Mouse (Mus musculus) embryonic facial prominence, embryonic 11.5 days (tissue): ENCODE measurements around the gene Cx3cr1. TPM values are rescaled to one million over a fixed set of nuclear protein-coding genes. Genes with fewer than 3 reads are reported as not detected.

Experiments
- ATAC-seq: fragments of 200-750 bp; cut with Nextera tagmentation; replicated peaks from 2 replicates; pipeline ENCODE4 v1.8.0; 2017; ENCODE audit warnings: low read depth; ENCODE audit not compliant: insufficient number of reproducible peaks, low FRiP score, low TSS enrichment
- DNase-seq: peaks from one replicate; pipeline ENCODE4 v3.0.0-alpha.2; 2015; ENCODE audit warnings: low spot score
- H3K27ac ChIP-seq: fragments of 300-500 bp; sonication (generic); replicated peaks from 2 replicates; pipeline ENCODE4 v1.5.1; 2014; ENCODE audit warnings: mild to moderate bottlenecking, low read depth, low read length, control low read depth
- H3K27me3 ChIP-seq: fragments of 300-500 bp; sonication (generic); 2 replicates; pipeline ENCODE4 v1.6.1; 2014; ENCODE audit warnings: mild to moderate bottlenecking, low read length, moderate library complexity, mixed read lengths; ENCODE audit not compliant: control insufficient read depth, insufficient read depth
- H3K36me3 ChIP-seq: fragments of 300-500 bp; sonication (generic); replicated peaks from 2 replicates; pipeline ENCODE4 v1.6.1; 2014; ENCODE audit warnings: low read depth, mild to moderate bottlenecking, low read length, moderate library complexity, mixed read lengths; ENCODE audit not compliant: control insufficient read depth, insufficient read depth
- H3K4me1 ChIP-seq: fragments of 300-500 bp; sonication (generic); 2 replicates; pipeline ENCODE4 v1.6.1; 2014; ENCODE audit warnings: low read length, mixed read lengths; ENCODE audit not compliant: control insufficient read depth, insufficient read depth
- H3K4me2 ChIP-seq: fragments of 300-500 bp; sonication (generic); 2 replicates; pipeline ENCODE4 v1.6.1; 2014; ENCODE audit warnings: low read depth, mild to moderate bottlenecking, control low read depth, low read length, moderate library complexity
- H3K4me3 ChIP-seq: fragments of 300-500 bp; sonication (generic); 2 replicates; pipeline ENCODE4 v1.5.1; 2014; ENCODE audit warnings: low read depth, low read length, control low read depth
- H3K9ac ChIP-seq: fragments of 300-500 bp; sonication (generic); replicated peaks from 2 replicates; pipeline ENCODE4 v1.6.1; 2014; ENCODE audit warnings: mild to moderate bottlenecking, control low read depth, low read length
- H3K9me3 ChIP-seq: fragments of 300-500 bp; sonication (generic); replicated peaks from 2 replicates; pipeline ENCODE4 v1.6.1; 2016; ENCODE audit warnings: mild to moderate bottlenecking, low read length, inconsistent platforms, mixed read lengths; ENCODE audit not compliant: control insufficient read depth
- WGBS: fragments of 180-500 bp; shearing (Covaris S2); extraction: QIAGEN DNeasy Blood & Tissue Kit; methylation state at CpG from one replicate; pipeline ENCODE4 v1.1.7; 2014; 5-methylcytosine and 5-hydroxymethylcytosine counted together
- polyA plus RNA-seq: library from polyadenylated mRNA; unstranded; fragments of >200 nt; fragmentation: Nextera tagmentation; extraction: Ambion mirVana; gene quantifications from 2 replicates; pipeline ENCODE4 v1.2.1, GENCODE M21; 2014

Gene Cx3cr1
- polyA plus RNA-seq, 1 experiment from 2014 or later = 2.4 TPM

- peak; percentile 54 for DNase-seq
- 59% methylated on average over 10 of the region's 10 CpGs for WGBS
- Histone ChIP-seq H3K4me3 (no peak overlapping the region), H3K9ac (no peak overlapping the region), H3K27ac (0 out of 2 replicates have a peak overlapping the region, but pooled peaks have one; percentile 35), H3K4me1 (peaks cover 23% of the 10 kb centered on the region), H3K9me3 (no peaks in the 10 kb centered on the region), H3K27me3 (no peaks in the 10 kb centered on the region), H3K4me2 (peak overlapping the region; percentile 23; the same call in 1 of the 2 replicates), H3K36me3 (no peaks in the 10 kb centered on the region)
- no peak for ATAC-seq
These were observed 83.7 kb downstream of the Cx3cr1 start for GRCm38 (mm10) chr9:119985881-119986574.

GRCm38 (mm10) chr9:119984536-119985011 is 85.1 kb downstream of the Cx3cr1 start, which contains the start of gene Csrnp1:
Gene Csrnp1, minus strand, starts transcription at chr9:119984658.
- Histone ChIP-seq H3K4me2 (peak within 1 kb of the TSS; percentile 95), H3K4me3 (peak within 1 kb of the TSS; percentile 65), H3K27ac (0 out of 2 replicates have a peak within 1 kb of the TSS, but pooled peaks have one; percentile 28), H3K9ac (peak within 1 kb of the TSS; percentile 62), H3K4me1 (peaks cover 27% of the 10 kb centered on the region), H3K9me3 (no peaks in the 10 kb centered on the region), H3K36me3 (no peaks in the 10 kb centered on the region), H3K27me3 (no peaks in the 10 kb centered on the region)
- no peak for ATAC-seq
- DNase-seq = no peak
- 5% methylated on average over 14 of the region's 14 CpGs for WGBS

GRCm38 (mm10) chr9:119983585-119984535 is 85.8 kb downstream of the Cx3cr1 start:
- H3K27me3 ChIP-seq = no peaks in the 10 kb centered on the region
- no peaks in the 10 kb centered on the region for H3K9me3 ChIP-seq
- ATAC-seq (peak; percentile 49), DNase-seq (peak; percentile 85)
- 0 out of 2 replicates have a peak overlapping the region, but pooled peaks have one; percentile 28 for H3K27ac ChIP-seq
- H3K4me3 ChIP-seq = peak overlapping the region; percentile 65
- WGBS = under 1% methylated on average over 69 of the region's 79 CpGs
- H3K9ac ChIP-seq = peak overlapping the region; percentile 62
- H3K4me2 ChIP-seq = peak overlapping the region; percentile 95
- H3K4me1 ChIP-seq = peaks cover 27% of the 10 kb centered on the region
- H3K36me3 ChIP-seq = no peaks in the 10 kb centered on the region

- peaks cover 30% of the 10 kb centered on the region for H3K4me1 ChIP-seq
- H3K4me3 ChIP-seq = peak overlapping the region; percentile 65
- DNase-seq = no peak
- H3K27me3 ChIP-seq = no peaks in the 10 kb centered on the region
- 0 out of 2 replicates have a peak, but pooled peaks have one; percentile 0 for ATAC-seq
- H3K27ac ChIP-seq = no peak overlapping the region; the same call in 1 of the 2 replicates
- H3K4me2 ChIP-seq = peak overlapping the region; percentile 95
- no peaks in the 10 kb centered on the region for H3K36me3 ChIP-seq
- peak overlapping the region; percentile 62 for H3K9ac ChIP-seq
- WGBS = under 1% methylated on average over 47 of the region's 48 CpGs
- H3K9me3 ChIP-seq = no peaks in the 10 kb centered on the region
These were observed 86.6 kb downstream of the Cx3cr1 start for GRCm38 (mm10) chr9:119982956-119983551.

GRCm38 (mm10) chr9:119982241-119982811 is 87.4 kb downstream of the Cx3cr1 start:
- peak overlapping the region; percentile 65 for H3K4me3 ChIP-seq
- no peaks in the 10 kb centered on the region for H3K36me3 ChIP-seq
- whole genome bisulfite sequencing = 2% methylated on average over 11 of the region's 11 CpGs
- no peaks in the 10 kb centered on the region for H3K9me3 ChIP-seq
- H3K4me2 ChIP-seq = peak overlapping the region; percentile 95
- peak overlapping the region; percentile 62; the same call in 1 of the 2 replicates for H3K9ac ChIP-seq
- peak; percentile 30 for ATAC-seq
- DNase-seq = peak; percentile 56
- H3K27me3 ChIP-seq = no peaks in the 10 kb centered on the region
- peak overlapping the region; percentile 93 for H3K27ac ChIP-seq
- peaks cover 31% of the 10 kb centered on the region for H3K4me1 ChIP-seq

- peak; percentile 14 for ATAC-seq
- Histone ChIP-seq H3K9me3 (no peaks in the 10 kb centered on the region), H3K4me2 (peak overlapping the region; percentile 95), H3K4me1 (peaks cover 31% of the 10 kb centered on the region), H3K9ac (peak overlapping the region; percentile 8), H3K27me3 (no peaks in the 10 kb centered on the region), H3K27ac (peak overlapping the region; percentile 93), H3K4me3 (peak overlapping the region; percentile 31), H3K36me3 (no peaks in the 10 kb centered on the region)
- DNase-seq = peak; percentile 86
- under 1% methylated on average over 16 of the region's 16 CpGs for WGBS
These were observed 88.2 kb downstream of the Cx3cr1 start for GRCm38 (mm10) chr9:119981183-119982179.
